Mouse (Mus musculus) small intestine, adult 2 months (tissue): ENCODE data around the gene Olfml1. TPM values are rescaled to one million over a fixed set of nuclear protein-coding genes. Genes with fewer than 3 reads are reported as not detected.
A peak's percentile ranks its signal among the peaks of the same experiment; 100 is the strongest.

Experiments
- H3K27ac ChIP-seq: fragments of 200-500 bp; 2 replicates; pipeline ENCODE4 v1.5.1; 2012; ENCODE audit warnings: low read depth, low read length, control low read depth, inconsistent platforms; ENCODE audit not compliant: insufficient read depth
- H3K27me3 ChIP-seq: fragments of 200-500 bp; 2 replicates; pipeline ENCODE4 v1.6.1; 2012; ENCODE audit warnings: mild to moderate bottlenecking, moderate library complexity, low read length, inconsistent platforms; ENCODE audit not compliant: control insufficient read depth, insufficient read depth
- H3K36me3 ChIP-seq: fragments of 200-500 bp; 2 replicates; pipeline ENCODE4 v1.6.1; 2012; ENCODE audit warnings: mild to moderate bottlenecking, low read length, control low read depth, inconsistent platforms; ENCODE audit not compliant: control insufficient read depth, insufficient read depth
- H3K4me1 ChIP-seq: fragments of 200-500 bp; 2 replicates; pipeline ENCODE4 v1.6.1; 2012; ENCODE audit warnings: low read length, inconsistent platforms, mixed read lengths; ENCODE audit not compliant: control insufficient read depth, insufficient read depth, insufficient read length
- H3K4me3 ChIP-seq: fragments of 200-500 bp; 2 replicates; pipeline ENCODE4 v1.5.1; 2012; ENCODE audit warnings: low read depth, mild to moderate bottlenecking, control low read depth, inconsistent platforms, low read length, moderate library complexity
- CTCF ChIP-seq: fragments of 200-500 bp; IDR thresholded peaks from 2 replicates; pipeline ENCODE4 v1.5.1; 2012; ENCODE audit warnings: low read depth, mild to moderate bottlenecking, control low read depth, inconsistent platforms, low read length, moderate library complexity, mixed read lengths; ENCODE audit not compliant: insufficient replicate concordance, insufficient read length; ENCODE audit errors: extremely low read depth
- POLR2A ChIP-seq: fragments of 200-500 bp; IDR thresholded peaks from 2 replicates; pipeline ENCODE4 v1.6.1; 2012; ENCODE audit warnings: low read depth, mild to moderate bottlenecking, control low read depth, inconsistent platforms, low read length, moderate library complexity
- WGBS: fragments of 180-500 bp; shearing (Covaris S2); methylation state at CpG from one replicate; pipeline ENCODE4 v1.1.7; 2018; 5-methylcytosine and 5-hydroxymethylcytosine counted together
- polyA plus RNA-seq: library from polyadenylated mRNA; depleted of rRNA; stranded (reverse); fragments of >200 nt; gene quantifications from 2 replicates; pipeline ENCODE4 v1.2.3, GENCODE M21; 2012; rRNA removed

Olfml1 gene
- polyA plus RNA-seq, result 0.57 and 0.81 TPM in 2 replicates

- peak within 1 kb of the TSS; percentile 47 for H3K4me3 ChIP-seq
- 22% methylated on average over 7 of the region's 7 CpGs for WGBS
Observed at GRCm38 (mm10) chr7:107567261-107567671, at the start of gene Olfml1. Gene Olfml1 (plus strand): TSS chr7:107567446.

GRCm38 (mm10) chr7:107519256-107520025, 47.8 kb upstream of the Olfml1 start:
- Histone ChIP-seq H3K36me3 (no peaks in the 10 kb centered on the region), H3K4me3 (no peak overlapping the region), H3K27ac (no peak overlapping the region), H3K27me3 (no peaks in the 10 kb centered on the region), H3K4me1 (no peaks in the 10 kb centered on the region)
- WGBS, result 84% methylated on average over 12 of the region's 12 CpGs
- TF ChIP-seq CTCF (no peak), POLR2A (no peak)

More at GRCm38 (mm10) chr7:107567261-107567671, at the start of gene Olfml1:
- peak within 1 kb of the TSS; percentile 4; the same call in 1 of the 2 replicates for H3K27ac ChIP-seq
- no peaks in the 10 kb centered on the region for H3K36me3 ChIP-seq
- no peak for TF ChIP-seq POLR2A
- no peak for TF ChIP-seq CTCF
- H3K27me3 ChIP-seq, result no peaks in the 10 kb centered on the region
- H3K4me1 ChIP-seq, result no peaks in the 10 kb centered on the region

- Histone ChIP-seq H3K36me3 (no peaks in the 10 kb centered on the region), H3K27ac (no peak overlapping the region), H3K4me3 (no peak overlapping the region), H3K27me3 (no peaks in the 10 kb centered on the region), H3K4me1 (no peaks in the 10 kb centered on the region)
- TF ChIP-seq POLR2A, result no peak
- no peak for TF ChIP-seq CTCF
- WGBS, result 81% methylated on average over 6 of the region's 6 CpGs
Observed at GRCm38 (mm10) chr7:107521411-107521810, 45.8 kb upstream of the Olfml1 start.

- H3K36me3 ChIP-seq, result no peaks in the 10 kb centered on the region
- H3K4me3 ChIP-seq, result no peak overlapping the region
- WGBS, result 2% methylated on average over 1 of the region's 1 CpGs
- H3K27me3 ChIP-seq, result no peaks in the 10 kb centered on the region
- H3K4me1 ChIP-seq, result no peaks in the 10 kb centered on the region
- TF ChIP-seq CTCF, result peak; percentile 40; the same call in 1 of the 2 replicates
- TF ChIP-seq POLR2A, result no peak
- H3K27ac ChIP-seq, result no peak overlapping the region
Observed at GRCm38 (mm10) chr7:107526299-107526698, 40.9 kb upstream of the Olfml1 start.

GRCm38 (mm10) chr7:107528169-107528772, 39.0 kb upstream of the Olfml1 start:
- Histone ChIP-seq H3K4me1 (no peaks in the 10 kb centered on the region), H3K4me3 (no peak overlapping the region), H3K36me3 (no peaks in the 10 kb centered on the region), H3K27ac (no peak overlapping the region), H3K27me3 (no peaks in the 10 kb centered on the region)
- TF ChIP-seq POLR2A (no peak), CTCF (no peak)
- 75% methylated on average over 3 of the region's 3 CpGs for WGBS

GRCm38 (mm10) chr7:107529364-107529763, 37.9 kb upstream of the Olfml1 start:
- 41% methylated on average over 5 of the region's 5 CpGs for WGBS
- Histone ChIP-seq H3K4me3 (no peak overlapping the region), H3K4me1 (no peaks in the 10 kb centered on the region), H3K27me3 (no peaks in the 10 kb centered on the region), H3K27ac (no peak overlapping the region), H3K36me3 (no peaks in the 10 kb centered on the region)
- TF ChIP-seq POLR2A (no peak), CTCF (no peak)

GRCm38 (mm10) chr7:107535311-107535710, 31.9 kb upstream of the Olfml1 start:
- WGBS, result 73% methylated on average over 4 of the region's 4 CpGs
- H3K36me3 ChIP-seq, result no peaks in the 10 kb centered on the region
- H3K4me3 ChIP-seq, result no peak overlapping the region
- no peak for TF ChIP-seq CTCF
- TF ChIP-seq POLR2A, result no peak
- no peaks in the 10 kb centered on the region for H3K4me1 ChIP-seq
- H3K27me3 ChIP-seq, result no peaks in the 10 kb centered on the region
- H3K27ac ChIP-seq, result no peak overlapping the region
